Mouse (Mus musculus): Measurements from ENCODE around the gene Eprs.
"Not testable (repeated sequence)": the region's sequence is repeated elsewhere in the genome, so short reads cannot be mapped to it uniquely, and the experiment has no call there.

The Eprs gene

GRCm38 (mm10) chr1:185362677-185363520 lies at the start of gene Eprs:
Eprs (plus strand) TSS chr1:185363044.
- peak; percentile 99 for DNase-seq

GRCm38 (mm10) chr1:185314546-185314945 lies 48.3 kb upstream of the Eprs start:
- DNase-seq: no peak

- DNase-seq: no peak
Measured at GRCm38 (mm10) chr1:185315846-185316568, 46.8 kb upstream of the Eprs start.

- DNase-seq: not testable (repeated sequence)
Measured at GRCm38 (mm10) chr1:185327754-185328345, 35.0 kb upstream of the Eprs start.

GRCm38 (mm10) chr1:185328721-185329610 lies 33.9 kb upstream of the Eprs start, which contains the start of gene Iars2:
Iars2 (minus strand) TSS chr1:185329396.
- DNase-seq: peak; percentile 91

GRCm38 (mm10) chr1:185329851-185330250 lies 33.0 kb upstream of the Eprs start:
- no peak for DNase-seq

- no peak for DNase-seq
Measured at GRCm38 (mm10) chr1:185331364-185331763, 31.5 kb upstream of the Eprs start.

- peak; percentile 84 for DNase-seq
Measured at GRCm38 (mm10) chr1:185331983-185332430, 30.8 kb upstream of the Eprs start, which contains the start of gene Bpnt1. Bpnt1 (plus strand) TSS chr1:185332149.

GRCm38 (mm10) chr1:185333651-185334050 lies 29.2 kb upstream of the Eprs start:
- no peak for DNase-seq

GRCm38 (mm10) chr1:185334136-185334535 lies 28.7 kb upstream of the Eprs start:
- DNase-seq: no peak

- DNase-seq: no peak
Measured at GRCm38 (mm10) chr1:185335231-185335765, 27.5 kb upstream of the Eprs start.

GRCm38 (mm10) chr1:185336535-185336934 lies 26.3 kb upstream of the Eprs start:
- DNase-seq: no peak

GRCm38 (mm10) chr1:185342441-185342840 lies 20.4 kb upstream of the Eprs start:
- DNase-seq: no peak

- no peak for DNase-seq
Measured at GRCm38 (mm10) chr1:185343422-185343821, 19.4 kb upstream of the Eprs start.

- DNase-seq: no peak
Measured at GRCm38 (mm10) chr1:185346188-185346587, 16.7 kb upstream of the Eprs start.

GRCm38 (mm10) chr1:185349741-185350140 lies 13.1 kb upstream of the Eprs start:
- DNase-seq: no peak

- no peak for DNase-seq
Measured at GRCm38 (mm10) chr1:185350611-185351010, 12.2 kb upstream of the Eprs start.

- DNase-seq: no peak
Measured at GRCm38 (mm10) chr1:185352151-185352550, 10.7 kb upstream of the Eprs start.

GRCm38 (mm10) chr1:185353351-185353750 lies 9.5 kb upstream of the Eprs start:
- no peak for DNase-seq

GRCm38 (mm10) chr1:185354731-185355130 lies 8.1 kb upstream of the Eprs start:
- DNase-seq: no peak

GRCm38 (mm10) chr1:185356246-185356645 lies 6.6 kb upstream of the Eprs start:
- DNase-seq: no peak

GRCm38 (mm10) chr1:185358211-185358610 lies 4.6 kb upstream of the Eprs start:
- no peak for DNase-seq
